Mouse (Mus musculus) megakaryocyte, adult 5-6 weeks (primary cell): ENCODE measurements around the gene Tyw1. TPM values are rescaled to one million over a fixed set of nuclear protein-coding genes. Genes with fewer than 3 reads are reported as not detected.

Experiments
- ATAC-seq: 2 replicates; pipeline ENCODE4 v1.8.0; 2016; ENCODE audit warnings: mild to moderate bottlenecking, inconsistent platforms; ENCODE audit not compliant: poor library complexity, severe bottlenecking
- total RNA-seq, 2 experiments: library from RNA; stranded (forward) in 1 of 2; stranded (reverse) in 1 of 2; fragments of 153-499, 151-499 nt in 1 of 2; fragments of 221-1000, 200-1000 nt in 1 of 2; gene quantifications; 2 replicates each; pipeline versions ENCODE4 v1.2.3 to v1.2.4; 2015 to 2017

Gene Tyw1
- total RNA-seq, 2 experiments from 2014 or later = 11.1 to 24.4 TPM

- ATAC-seq = no peak
These were observed 55.4 kb downstream of the Tyw1 start for GRCm38 (mm10) chr5:130310827-130311226.

- no peak for ATAC-seq
These were observed 58.1 kb downstream of the Tyw1 start for GRCm38 (mm10) chr5:130313488-130313887.

GRCm38 (mm10) chr5:130314926-130315325 is 59.5 kb downstream of the Tyw1 start:
- no peak for ATAC-seq

- no peak for ATAC-seq
These were observed 60.9 kb downstream of the Tyw1 start for GRCm38 (mm10) chr5:130316321-130316720.

GRCm38 (mm10) chr5:130319783-130320182 is 64.4 kb downstream of the Tyw1 start:
- ATAC-seq = no peak

GRCm38 (mm10) chr5:130320485-130320884 is 65.1 kb downstream of the Tyw1 start:
- no peak for ATAC-seq

- ATAC-seq = no peak
These were observed 70.1 kb downstream of the Tyw1 start for GRCm38 (mm10) chr5:130325486-130325885.

GRCm38 (mm10) chr5:130327615-130328263 is 72.3 kb downstream of the Tyw1 start:
- ATAC-seq = no peak

GRCm38 (mm10) chr5:130328366-130328765 is 72.9 kb downstream of the Tyw1 start:
- ATAC-seq = no peak

GRCm38 (mm10) chr5:130329889-130330288 is 74.5 kb downstream of the Tyw1 start:
- ATAC-seq = peak; percentile 21; the same call in 1 of the 2 replicates

GRCm38 (mm10) chr5:130330801-130331200 is 75.4 kb downstream of the Tyw1 start:
- no peak for ATAC-seq

GRCm38 (mm10) chr5:130331206-130331605 is 75.8 kb downstream of the Tyw1 start:
- no peak for ATAC-seq

GRCm38 (mm10) chr5:130333566-130333965 is 78.1 kb downstream of the Tyw1 start:
- no peak for ATAC-seq

- ATAC-seq = no peak
These were observed 78.6 kb downstream of the Tyw1 start for GRCm38 (mm10) chr5:130333971-130334370.

GRCm38 (mm10) chr5:130335462-130335861 is 80.0 kb downstream of the Tyw1 start:
- no peak for ATAC-seq

- ATAC-seq = no peak
These were observed 85.2 kb downstream of the Tyw1 start for GRCm38 (mm10) chr5:130340656-130341055.

GRCm38 (mm10) chr5:130344999-130345398 is 89.6 kb downstream of the Tyw1 start:
- no peak for ATAC-seq

- ATAC-seq = no peak
These were observed 90.5 kb downstream of the Tyw1 start for GRCm38 (mm10) chr5:130345871-130346270.

GRCm38 (mm10) chr5:130355223-130355622 is 99.8 kb downstream of the Tyw1 start:
- no peak for ATAC-seq

GRCm38 (mm10) chr5:130363111-130363510 is 107.7 kb downstream of the Tyw1 start:
- no peak for ATAC-seq

- no peak for ATAC-seq
These were observed 108.4 kb downstream of the Tyw1 start for GRCm38 (mm10) chr5:130363773-130364172.

- ATAC-seq = no peak
These were observed 112.8 kb downstream of the Tyw1 start for GRCm38 (mm10) chr5:130368236-130368635.

GRCm38 (mm10) chr5:130369237-130369636 is 113.8 kb downstream of the Tyw1 start, which contains the start of gene Caln1:
TSS of gene Caln1 (plus strand) at chr5:130369455.
- ATAC-seq = no peak
